Mouse (Mus musculus): Measurements from ENCODE around the gene Tmem107.

Gene Tmem107

GRCm38 (mm10) chr11:69070590-69071222 is at the start of gene Tmem107:
Gene Tmem107 (plus strand): TSS chr11:69070806.
- DNase-seq = peak; percentile 93 to 94

- no peak for DNase-seq
Measured at GRCm38 (mm10) chr11:69026562-69026961, 44.0 kb upstream of the Tmem107 start.

- no peak for DNase-seq
Measured at GRCm38 (mm10) chr11:69028805-69029204, 41.8 kb upstream of the Tmem107 start.

DNA sequence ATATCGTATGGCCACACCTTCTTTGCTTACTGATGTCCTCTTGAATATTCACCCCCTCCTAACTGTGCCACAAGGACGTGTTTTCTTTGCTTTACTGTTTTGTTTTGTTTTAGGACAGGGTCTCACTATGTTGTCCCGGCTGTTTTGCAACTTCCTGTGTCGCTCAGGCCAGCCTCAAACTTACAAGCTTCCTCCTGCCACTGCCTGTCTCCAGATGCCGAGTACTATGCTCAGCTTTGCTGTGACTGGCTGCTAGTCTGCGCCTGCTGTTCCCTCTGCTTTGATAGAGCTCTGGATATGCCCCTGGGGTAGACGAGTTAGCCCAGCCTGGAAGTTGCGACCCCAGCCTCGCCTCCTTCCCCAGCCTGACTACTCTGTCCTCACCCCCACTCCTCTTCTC is 37.1 kb upstream of the Tmem107 start:
- no peak for DNase-seq

GRCm38 (mm10) chr11:69034585-69034984 is 36.0 kb upstream of the Tmem107 start:
- DNase-seq = no peak

- peak in 1 of 2 experiments; percentile 23 for DNase-seq
Measured at GRCm38 (mm10) chr11:69035411-69035810, 35.2 kb upstream of the Tmem107 start.

GRCm38 (mm10) chr11:69035849-69036248 is 34.8 kb upstream of the Tmem107 start:
- DNase-seq = peak; percentile 89 to 91

DNA sequence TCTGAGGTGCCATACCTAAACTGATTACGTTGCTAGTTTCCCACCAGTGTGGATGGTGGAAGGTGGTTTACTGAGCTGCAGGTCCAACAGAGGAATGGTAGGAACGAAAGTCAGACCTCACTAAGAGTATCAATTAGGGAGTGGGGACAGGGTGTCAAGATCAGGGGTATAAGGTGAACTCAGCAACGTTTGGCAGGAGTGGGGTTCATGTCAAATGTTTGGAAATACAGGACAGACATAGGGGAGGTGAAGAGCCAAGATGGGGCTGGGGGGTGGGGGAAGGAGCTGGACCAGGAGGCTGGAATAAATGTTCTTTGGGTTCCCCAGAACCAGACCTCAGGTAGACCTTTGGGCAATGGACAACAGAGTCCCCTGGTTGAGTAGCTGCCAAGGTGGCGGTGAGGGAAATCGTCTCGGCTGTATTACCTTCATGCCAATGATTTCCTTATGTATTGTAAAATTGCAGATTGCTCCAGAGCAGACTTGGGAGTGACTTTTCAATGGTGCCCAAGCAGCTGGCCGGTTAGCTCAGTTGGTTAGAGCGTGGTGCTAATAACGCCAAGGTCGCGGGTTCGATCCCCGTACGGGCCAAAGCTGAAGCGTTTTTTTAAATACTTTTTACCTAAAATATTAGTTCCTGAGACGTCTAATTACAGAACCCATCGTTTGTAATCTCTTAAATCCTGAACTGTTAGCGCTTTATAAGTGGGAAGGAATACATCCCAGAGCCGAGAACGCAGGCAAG is 33.9 kb upstream of the Tmem107 start:
- peak; percentile 87 to 97 for DNase-seq

DNA sequence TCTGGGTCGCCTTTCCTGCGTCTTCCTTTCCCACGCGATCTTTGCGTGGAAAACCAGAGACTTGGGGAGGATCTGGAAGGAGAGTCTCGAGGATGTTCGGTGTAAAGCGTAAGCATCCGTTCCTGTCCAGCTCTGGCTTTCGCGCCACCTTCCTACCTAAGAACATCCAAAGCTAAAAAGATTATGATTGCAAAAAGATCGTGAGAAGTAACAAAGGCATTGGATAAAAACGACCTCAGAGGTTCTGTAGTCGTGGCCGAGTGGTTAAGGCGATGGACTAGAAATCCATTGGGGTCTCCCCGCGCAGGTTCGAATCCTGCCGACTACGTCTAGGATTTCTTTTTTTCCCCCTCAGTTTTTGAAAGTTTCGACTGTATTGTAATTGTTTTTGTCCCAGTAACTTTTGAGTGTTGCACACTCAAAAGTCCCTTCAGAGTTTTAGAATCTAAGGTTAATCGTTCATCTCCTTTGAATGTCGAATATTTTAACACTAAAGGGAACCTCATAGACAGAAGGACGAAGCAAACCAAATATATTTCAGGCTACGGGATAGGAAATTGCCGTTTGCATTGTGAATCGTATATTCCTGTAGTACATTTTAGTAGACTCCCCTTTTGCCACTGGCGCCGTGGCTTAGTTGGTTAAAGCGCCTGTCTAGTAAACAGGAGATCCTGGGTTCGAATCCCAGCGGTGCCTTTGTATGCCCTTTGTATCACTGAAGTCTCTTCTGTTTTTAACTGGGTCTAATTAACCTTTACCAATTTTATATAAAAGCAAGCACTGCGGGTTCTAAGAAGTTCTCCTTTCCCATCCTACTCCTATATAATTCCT is 33.2 kb upstream of the Tmem107 start:
- peak; percentile 81 to 94 for DNase-seq

DNA sequence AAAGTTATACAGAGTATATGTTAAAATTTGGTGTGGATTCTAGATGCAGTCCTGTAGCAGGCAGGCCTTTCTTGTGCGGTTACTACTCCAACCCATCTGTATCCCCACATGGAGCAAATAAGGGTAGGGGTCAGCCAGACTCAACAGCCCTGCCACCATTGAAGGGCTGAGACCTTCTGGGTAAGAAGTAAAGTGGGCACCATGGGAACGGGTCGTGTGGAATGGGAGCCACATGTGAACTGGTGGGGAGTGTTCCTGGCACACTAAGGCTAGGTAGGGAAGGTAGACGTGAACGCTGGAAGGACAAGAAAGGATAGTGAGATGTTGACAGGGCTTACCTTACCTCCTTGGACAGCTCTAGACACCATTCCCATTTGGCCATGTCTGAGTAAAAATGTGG is 32.4 kb upstream of the Tmem107 start:
- no peak for DNase-seq

DNA sequence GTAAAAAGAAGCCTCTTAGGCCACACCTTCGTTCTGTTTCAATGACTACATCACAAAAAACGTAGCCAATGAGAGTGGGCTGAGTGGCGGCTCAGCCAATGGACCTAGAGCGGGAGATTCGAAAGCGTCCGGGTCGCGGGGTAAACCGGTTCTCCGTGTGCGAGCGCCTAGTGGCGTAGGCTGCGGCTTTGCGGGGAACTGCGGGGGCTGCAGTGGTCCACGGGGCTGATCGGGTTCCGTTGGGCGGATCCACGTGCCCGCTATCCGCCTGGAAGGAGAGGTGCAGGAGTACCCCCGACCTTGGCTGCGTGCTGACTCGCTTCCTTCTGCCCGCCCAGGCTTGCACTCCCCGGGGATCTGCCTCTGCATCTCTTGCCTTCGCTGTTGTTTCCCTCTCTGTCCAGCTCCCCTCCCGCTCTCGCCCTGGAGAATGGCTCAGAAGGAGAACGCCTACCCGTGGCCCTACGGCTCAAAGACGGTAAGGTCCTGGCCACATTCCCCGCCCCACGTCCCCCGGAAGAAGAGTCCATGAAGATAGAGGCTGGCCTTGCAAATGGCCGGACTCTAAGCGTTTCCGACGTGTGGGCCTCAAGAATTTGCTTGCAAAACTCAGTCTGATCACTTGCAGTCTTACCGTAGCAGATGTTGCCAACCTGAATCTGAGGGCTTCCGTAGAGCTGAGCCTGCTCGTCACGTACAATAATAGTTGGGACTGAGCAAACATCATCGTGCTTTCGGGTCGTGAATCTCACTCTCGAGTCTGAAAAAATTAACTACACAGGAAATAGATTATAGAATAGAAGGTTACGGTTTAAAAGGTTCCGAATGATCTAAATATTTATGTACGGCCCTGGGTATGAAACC is 24.8 kb upstream of the Tmem107 start, which contains the start of gene Aurkb:
Aurkb (plus strand) TSS at position 117 of the 864 bp plus-strand sequence.
- peak; percentile 70 to 76 for DNase-seq

GRCm38 (mm10) chr11:69046395-69046774 is 24.2 kb upstream of the Tmem107 start:
- no peak for DNase-seq

- DNase-seq = no peak
Measured at GRCm38 (mm10) chr11:69047592-69047991, 23.0 kb upstream of the Tmem107 start.

DNA sequence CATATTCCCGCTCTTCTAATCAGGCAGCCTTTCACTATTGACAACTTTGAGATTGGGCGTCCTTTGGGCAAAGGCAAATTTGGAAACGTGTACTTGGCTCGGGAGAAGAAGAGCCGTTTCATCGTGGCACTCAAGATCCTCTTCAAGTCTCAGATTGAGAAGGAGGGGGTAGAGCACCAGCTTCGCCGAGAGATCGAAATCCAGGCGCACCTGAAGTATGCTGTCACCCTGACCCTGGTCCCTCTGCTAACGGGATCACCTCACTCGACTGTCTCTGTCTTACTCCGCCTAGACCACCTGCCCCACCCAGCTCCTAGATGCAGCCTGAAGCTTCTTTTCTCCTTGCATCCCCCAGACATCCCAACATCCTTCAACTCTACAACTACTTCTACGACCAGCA is 22.5 kb upstream of the Tmem107 start:
- no peak for DNase-seq

DNA sequence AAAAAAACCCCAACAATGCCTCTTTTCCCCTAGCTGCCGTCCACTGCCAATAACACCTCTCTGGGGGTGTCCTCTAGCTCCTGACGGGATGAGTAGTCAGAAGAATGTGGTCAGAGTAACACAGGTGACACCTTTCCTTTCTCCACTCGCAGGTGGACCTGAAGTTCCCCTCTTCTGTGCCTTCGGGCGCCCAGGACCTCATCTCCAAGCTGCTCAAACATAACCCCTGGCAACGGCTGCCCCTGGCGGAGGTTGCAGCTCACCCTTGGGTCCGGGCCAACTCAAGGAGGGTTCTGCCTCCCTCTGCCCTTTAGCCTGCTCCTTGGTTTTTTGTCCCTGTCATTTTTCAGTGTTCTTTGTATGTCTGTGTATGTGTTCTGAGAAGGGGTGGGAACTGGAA is 19.9 kb upstream of the Tmem107 start:
- no peak for DNase-seq

- no peak for DNase-seq
Measured at GRCm38 (mm10) chr11:69051771-69052170, 18.8 kb upstream of the Tmem107 start.

- no peak for DNase-seq
Measured at GRCm38 (mm10) chr11:69052824-69053421, 17.7 kb upstream of the Tmem107 start.

DNA sequence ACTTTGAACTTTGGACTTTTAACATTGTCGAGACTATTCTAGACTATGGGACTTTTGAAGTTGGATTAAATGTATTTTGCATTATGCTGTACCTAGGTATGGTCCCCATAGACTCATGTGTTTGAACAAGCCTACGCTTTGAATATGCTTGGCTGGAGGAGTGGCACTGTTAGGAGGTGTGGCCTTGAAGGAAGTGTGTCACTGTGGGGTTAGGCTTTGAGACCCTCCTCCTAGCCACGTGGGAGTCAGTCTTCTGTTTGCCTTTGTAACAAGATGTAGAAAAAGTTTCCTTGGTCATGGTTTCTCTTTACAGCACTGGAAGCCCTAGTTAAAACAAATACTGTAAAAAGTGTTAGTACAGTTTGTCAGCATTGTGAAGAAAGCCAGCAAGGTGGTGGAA is 16.8 kb upstream of the Tmem107 start:
- no peak for DNase-seq

DNA sequence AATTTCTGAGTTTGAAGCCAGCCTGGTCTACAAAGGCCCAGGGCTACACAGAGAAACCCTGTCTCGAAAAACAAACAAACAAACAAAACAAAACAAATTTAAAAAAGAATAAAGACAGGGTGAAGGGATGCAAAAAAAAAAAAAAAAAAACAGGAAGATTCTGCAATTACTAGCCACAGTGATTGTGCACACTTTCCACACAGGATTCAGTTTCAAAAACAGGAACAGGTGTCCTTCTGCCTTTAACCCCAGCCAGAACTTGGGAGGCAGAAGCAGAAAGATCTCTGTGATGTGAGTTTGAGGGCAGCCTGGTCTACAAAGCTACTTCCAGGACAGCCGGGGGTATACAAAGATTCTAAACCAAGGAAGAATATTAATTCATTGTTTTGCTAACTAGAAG is 12.3 kb upstream of the Tmem107 start:
- no peak for DNase-seq

DNA sequence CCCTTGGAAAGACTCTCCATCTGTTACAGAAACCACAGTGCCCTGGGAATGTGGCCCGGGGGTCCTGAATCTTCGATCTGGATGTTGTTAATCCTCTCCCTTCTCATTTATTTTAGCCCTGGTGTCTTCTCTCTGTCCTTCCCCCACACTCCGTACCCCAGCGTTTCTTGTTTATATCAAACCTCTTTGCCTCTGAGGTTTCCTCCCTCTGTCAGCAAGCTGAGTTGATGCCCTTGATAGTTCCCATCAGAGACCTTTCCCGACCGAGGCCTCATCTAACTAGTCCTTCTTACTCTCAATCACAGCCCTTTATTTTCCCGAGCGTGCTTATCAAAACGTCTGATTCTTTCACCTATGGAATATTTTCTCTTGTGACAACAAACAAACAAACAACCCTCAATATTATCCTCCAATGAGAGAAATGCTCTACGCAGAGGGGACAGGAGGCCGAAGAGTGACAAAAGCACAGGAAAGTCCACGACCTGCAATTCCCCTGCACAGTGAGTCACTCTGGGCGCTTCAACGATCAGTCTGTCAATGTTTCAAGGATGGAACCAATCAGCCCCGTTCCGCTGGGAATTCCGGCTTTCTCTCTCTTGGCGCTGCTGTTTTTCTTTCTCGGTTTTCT is 11.8 kb upstream of the Tmem107 start:
- DNase-seq = peak; percentile 13 to 34

DNA sequence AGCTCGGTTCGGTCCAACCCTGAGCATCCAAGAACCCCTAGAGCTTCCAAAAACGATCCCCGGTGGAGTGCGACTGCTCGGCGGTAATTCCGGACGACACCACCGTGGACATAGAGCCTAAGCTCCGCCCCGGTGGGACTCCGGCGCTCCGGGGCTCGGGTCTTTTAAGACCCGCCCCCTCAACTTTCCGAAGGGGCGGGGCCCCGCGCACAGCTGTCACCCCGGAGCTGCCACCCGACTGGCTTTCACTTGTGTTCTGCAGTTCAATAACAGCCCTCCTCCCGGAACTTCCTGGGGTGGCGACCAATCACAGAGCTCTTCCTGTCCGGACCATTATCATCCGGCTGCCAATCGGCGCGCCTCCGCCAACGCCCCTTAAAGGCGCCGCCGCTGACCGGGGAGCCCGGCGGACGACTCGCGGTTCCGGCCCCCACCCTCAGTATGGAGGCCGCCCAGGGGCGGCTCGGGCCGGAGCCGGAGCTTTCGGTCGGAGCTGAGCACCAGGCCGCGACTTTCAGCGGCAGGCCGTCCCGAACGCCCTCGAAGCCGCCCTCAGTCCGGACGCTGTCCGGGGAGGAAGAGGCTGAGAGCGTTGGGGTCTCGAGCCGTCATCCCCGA is 11.1 kb upstream of the Tmem107 start, which contains the start of gene Borcs6:
Borcs6 (plus strand) TSS at position 361 of the 618 bp plus-strand sequence.
- peak; percentile 92 to 95 for DNase-seq

Measured in cerebellum, postnatal 36 days (tissue).